Mouse (Mus musculus) gastrocnemius, postnatal 10 days (tissue): ENCODE data around the gene Ppp4r1. TPM values are rescaled to one million over a fixed set of nuclear protein-coding genes. Genes with fewer than 3 reads are reported as not detected.
A peak's percentile ranks its signal among the peaks of the same experiment; 100 is the strongest.

Source experiments
- DNase-seq: peaks from one replicate; pipeline ENCODE4 v3.0.0; 2021; ENCODE audit warnings: mixed read lengths
- total RNA-seq, 2 experiments: library from RNA; stranded (reverse); gene quantifications; 2 replicates each; pipeline ENCODE4 v1.2.3; 2021

Ppp4r1 gene
- total RNA-seq, 2 experiments from 2014 or later, result 36.3 to 41.9 TPM

- peak; percentile 89 for DNase-seq
Measured at GRCm38 (mm10) chr17:65771951-65772934, 10.1 kb upstream of the Ppp4r1 start, which contains the start of gene Rab31. Gene Rab31 (minus strand): TSS chr17:65772752.

- DNase-seq, result no peak
Measured at GRCm38 (mm10) chr17:65773617-65774016, 8.8 kb upstream of the Ppp4r1 start.

GRCm38 (mm10) chr17:65774439-65774838 lies 7.9 kb upstream of the Ppp4r1 start:
- DNase-seq, result no peak

GRCm38 (mm10) chr17:65776228-65776627 lies 6.1 kb upstream of the Ppp4r1 start:
- DNase-seq, result no peak

GRCm38 (mm10) chr17:65777461-65777860 lies 4.9 kb upstream of the Ppp4r1 start:
- no peak for DNase-seq

GRCm38 (mm10) chr17:65780970-65781369 lies 1.4 kb upstream of the Ppp4r1 start:
- no peak for DNase-seq

GRCm38 (mm10) chr17:65783182-65784161 lies 1.1 kb downstream of the Ppp4r1 start:
- DNase-seq, result peak; percentile 83

GRCm38 (mm10) chr17:65784610-65785140 lies 2.3 kb downstream of the Ppp4r1 start:
- DNase-seq, result no peak

GRCm38 (mm10) chr17:65785707-65786106 lies 3.3 kb downstream of the Ppp4r1 start:
- no peak for DNase-seq

GRCm38 (mm10) chr17:65786225-65786624 lies 3.9 kb downstream of the Ppp4r1 start:
- DNase-seq, result no peak

GRCm38 (mm10) chr17:65787261-65787660 lies 4.9 kb downstream of the Ppp4r1 start:
- DNase-seq, result no peak

- DNase-seq, result peak; percentile 48
Measured at GRCm38 (mm10) chr17:65788542-65789291, 6.3 kb downstream of the Ppp4r1 start.

- no peak for DNase-seq
Measured at GRCm38 (mm10) chr17:65789576-65789975, 7.2 kb downstream of the Ppp4r1 start.

- no peak for DNase-seq
Measured at GRCm38 (mm10) chr17:65791161-65791560, 8.8 kb downstream of the Ppp4r1 start.

- no peak for DNase-seq
Measured at GRCm38 (mm10) chr17:65793307-65793930, 11.0 kb downstream of the Ppp4r1 start.

- DNase-seq, result no peak
Measured at GRCm38 (mm10) chr17:65794096-65794850, 11.9 kb downstream of the Ppp4r1 start.

- no peak for DNase-seq
Measured at GRCm38 (mm10) chr17:65796056-65796455, 13.7 kb downstream of the Ppp4r1 start.

GRCm38 (mm10) chr17:65798446-65798845 lies 16.1 kb downstream of the Ppp4r1 start:
- DNase-seq, result no peak

- DNase-seq, result no peak
Measured at GRCm38 (mm10) chr17:65799353-65799752, 17.0 kb downstream of the Ppp4r1 start.

- DNase-seq, result no peak
Measured at GRCm38 (mm10) chr17:65800451-65800850, 18.1 kb downstream of the Ppp4r1 start.
